Mouse (Mus musculus): ENCODE data around the gene Kdm3a.

Gene Kdm3a

DNA sequence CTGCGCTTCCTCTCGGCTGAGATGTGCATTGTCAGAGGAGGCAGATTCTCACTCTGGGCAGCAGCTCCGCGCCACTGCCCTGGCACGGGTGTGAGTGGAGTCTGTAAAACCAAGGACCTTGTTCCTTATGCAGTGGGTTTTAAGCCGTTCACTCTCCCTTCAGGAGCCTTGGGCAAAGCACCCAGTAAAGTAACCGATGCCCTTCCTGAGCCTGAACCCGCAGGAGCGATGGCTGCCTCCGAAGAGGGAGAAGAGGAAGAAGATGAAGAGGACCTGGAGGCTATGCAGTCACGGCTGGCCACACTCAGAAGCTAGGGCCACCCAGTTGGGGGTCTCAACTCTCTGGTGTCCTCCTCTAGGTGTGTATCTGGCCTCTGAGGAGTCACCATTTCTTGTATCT lies 53.3 kb downstream of the Kdm3a start:
- no peak for DNase-seq (ENCODE audit: low spot score in 2 of 2)

DNA sequence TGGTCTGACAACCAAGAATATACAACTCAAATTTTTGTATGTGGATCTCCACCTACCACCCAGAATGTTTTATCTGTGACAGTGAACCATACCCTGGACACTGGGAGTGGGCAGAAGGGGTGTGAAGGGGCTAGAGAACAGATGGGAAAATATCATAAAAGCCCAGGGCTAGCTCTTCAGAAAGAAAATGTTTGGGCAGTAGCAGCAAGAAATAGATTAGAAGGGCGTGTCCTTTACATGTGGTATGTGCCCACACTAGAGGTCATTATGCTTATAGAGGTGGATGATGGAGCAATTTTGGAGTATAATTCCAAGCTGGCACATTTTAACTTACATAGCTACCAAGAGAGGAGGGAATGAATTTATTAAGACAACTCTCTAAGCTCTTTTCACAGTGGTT lies 57.4 kb downstream of the Kdm3a start:
- no peak for DNase-seq (ENCODE audit: low spot score in 2 of 2)

DNA sequence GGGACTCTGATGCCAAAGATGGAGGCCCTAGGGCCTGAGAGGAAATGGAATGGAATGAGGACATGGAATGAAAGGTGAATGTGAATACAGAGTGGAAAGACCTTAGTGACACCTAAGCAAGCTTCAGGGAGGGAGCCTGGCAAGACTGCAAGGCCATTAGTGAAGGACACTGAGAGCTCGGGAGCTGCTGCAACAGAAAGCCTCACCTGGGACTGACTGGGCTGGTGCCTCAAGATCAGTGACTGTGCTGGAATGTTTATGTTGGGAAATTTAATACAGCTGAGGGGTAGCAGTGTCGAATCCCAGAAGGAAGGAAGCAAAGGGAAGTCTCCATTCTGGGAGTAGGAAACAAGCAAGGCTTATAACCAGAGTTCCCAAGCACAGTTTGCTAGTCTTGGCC lies 63.8 kb downstream of the Kdm3a start:
- DNase-seq (ENCODE audit: low spot score in 2 of 2): no peak

DNA sequence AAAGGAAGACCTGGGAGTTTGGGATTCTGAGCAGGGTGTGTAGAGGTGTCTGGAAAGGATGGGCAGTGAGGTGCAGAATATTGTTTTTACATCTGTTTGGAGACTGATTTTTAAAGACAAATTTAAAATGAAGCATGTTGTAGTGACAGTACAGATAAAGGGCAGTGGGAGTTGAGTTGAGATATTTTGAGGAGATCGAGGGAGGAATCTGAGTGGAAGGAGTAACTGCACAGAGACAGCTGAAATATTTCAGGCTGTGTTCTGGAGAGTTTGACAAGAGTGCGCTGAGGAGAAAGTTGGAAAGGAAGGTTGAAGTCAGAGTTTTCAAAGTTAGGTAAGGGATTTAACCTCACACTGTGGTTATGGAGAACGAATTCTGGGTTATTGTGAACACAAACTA lies 64.2 kb downstream of the Kdm3a start:
- no peak for DNase-seq (ENCODE audit: low spot score in 2 of 2)

DNA sequence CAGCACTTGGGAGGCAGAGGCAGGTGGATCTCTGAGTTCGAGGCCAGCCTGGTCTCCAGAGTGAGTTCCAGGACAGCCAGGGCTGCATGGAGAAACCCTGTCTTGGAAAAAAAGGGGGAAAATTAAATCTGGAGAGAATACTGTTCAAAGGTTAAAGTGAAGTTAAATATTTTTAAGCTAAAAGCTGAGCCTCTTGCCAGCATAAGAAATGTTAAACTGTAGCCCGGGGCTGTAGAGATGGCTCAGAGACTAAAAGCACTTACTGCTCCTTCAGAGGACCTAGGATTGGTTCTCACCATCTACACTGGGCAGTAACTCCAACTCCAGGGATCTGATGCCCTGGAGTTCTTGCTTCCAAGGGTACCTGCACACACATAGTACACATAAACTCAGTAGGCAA lies 76.0 kb downstream of the Kdm3a start:
- DNase-seq (ENCODE audit: low spot score in 2 of 2): no peak

DNA sequence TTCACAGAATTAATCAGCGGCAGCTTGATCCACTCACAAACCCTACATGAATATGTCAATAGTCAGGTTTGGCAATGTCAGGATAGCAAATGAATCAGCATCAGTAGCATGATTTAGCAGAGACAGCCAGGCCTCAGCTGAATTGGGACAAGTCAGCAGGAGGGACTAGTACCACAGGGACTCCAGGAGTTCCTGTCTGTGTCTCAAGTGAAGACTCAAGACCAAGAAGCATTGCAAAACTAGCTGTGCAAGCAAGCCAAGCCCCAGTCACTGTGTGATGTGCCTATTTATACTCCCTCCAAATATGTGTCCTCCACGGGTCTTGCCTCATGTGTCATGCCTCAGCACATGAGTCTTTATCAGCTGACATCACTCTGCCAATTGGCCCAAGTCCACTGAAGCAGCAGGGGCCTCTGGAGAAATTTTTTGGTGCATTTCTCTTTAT lies 77.3 kb downstream of the Kdm3a start:
- DNase-seq (ENCODE audit: low spot score in 2 of 2): no peak

DNA sequence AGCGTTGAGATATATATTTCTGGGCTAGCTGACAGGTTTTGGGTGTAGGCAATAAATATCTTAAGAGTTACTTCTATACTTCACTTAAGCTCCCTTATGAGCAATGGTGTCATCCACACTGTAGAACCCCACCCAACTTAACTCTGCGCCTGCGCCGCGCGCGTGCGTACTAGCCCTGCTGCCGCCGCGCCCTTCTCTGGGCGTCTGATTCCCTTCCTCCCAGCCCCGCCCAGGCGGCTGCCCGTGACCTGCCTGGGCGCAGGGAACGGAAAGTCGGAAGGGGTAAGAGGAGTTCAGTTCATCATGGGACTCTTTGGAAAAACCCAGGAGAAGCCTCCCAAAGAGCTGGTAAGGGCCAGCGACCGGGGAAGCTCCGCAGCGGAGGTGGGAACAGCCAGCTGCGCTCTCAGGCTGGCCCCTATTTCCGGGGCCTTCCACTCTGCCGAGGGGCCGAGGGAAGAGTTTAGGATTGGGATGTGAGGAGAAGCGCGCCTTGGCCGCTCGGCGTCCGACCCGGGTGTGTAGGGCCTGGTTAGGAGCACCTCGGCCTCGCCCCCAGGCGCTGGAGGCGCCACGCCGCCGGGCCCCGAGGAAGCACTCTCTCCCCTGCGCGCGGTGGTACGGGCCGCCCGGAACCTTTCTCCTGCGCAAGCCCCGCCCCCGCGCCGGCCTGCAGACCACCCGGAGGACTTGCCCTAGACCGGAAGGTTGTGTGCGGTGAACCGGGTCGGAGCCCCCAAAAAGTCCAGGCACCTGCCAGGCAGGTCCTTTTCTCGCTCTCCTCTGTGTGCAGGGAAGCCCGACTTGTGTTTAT lies 88.9 kb downstream of the Kdm3a start, which contains the start of gene Chmp3:
Gene Chmp3 (plus strand): TSS at position 112 of the 814 bp plus-strand sequence.
- DNase-seq (ENCODE audit: low spot score in 2 of 2): peak; percentile 95
